Mouse (Mus musculus): ENCODE measurements around the gene Coa3. TPM values are rescaled to one million over a fixed set of nuclear protein-coding genes. Genes with fewer than 3 reads are reported as not detected.

Gene Coa3
- polyA plus RNA-seq, 1 experiment from 2014 or later = 204 TPM

- WGBS = 3% methylated on average over 24 of the region's 24 CpGs
- Histone ChIP-seq H3K4me2 (replicated peaks; ENCODE audit: low read depth, low read length) (peak overlapping the region; percentile 75), H3K4me3 (ENCODE audit: low read length) (peak overlapping the region; percentile 50), H3K9me3 (ENCODE audit: control insufficient read depth, low read length) (no peaks in the 10 kb centered on the region), H3K4me1 (ENCODE audit: control insufficient read depth, insufficient read depth, low read length) (peaks cover 47% of the 10 kb centered on the region), H3K9ac (ENCODE audit: low read depth, low read length) (peak overlapping the region; percentile 46; the same call in 1 of the 2 replicates), H3K36me3 (ENCODE audit: control insufficient read depth, insufficient read depth, low read length) (peaks cover 5% of the 10 kb centered on the region; the same call in 1 of the 2 replicates), H3K27me3 (ENCODE audit: control insufficient read depth, insufficient read depth, low read length) (peaks cover 9% of the 10 kb centered on the region; the same call in 1 of the 2 replicates), H3K27ac (ENCODE audit: low read depth, low read length) (no peak overlapping the region)
- no peak for ATAC-seq (ENCODE audit: low FRiP score, low TSS enrichment)
Observed at GRCm38 (mm10) chr11:101262272-101262967, 16.5 kb downstream of the Coa3 start.

GRCm38 (mm10) chr11:101260826-101261380 lies 18.0 kb downstream of the Coa3 start:
- WGBS = under 1% methylated on average over 30 of the region's 30 CpGs
- no peak for ATAC-seq (ENCODE audit: low FRiP score, low TSS enrichment)
- H3K4me2 ChIP-seq (replicated peaks; ENCODE audit: low read depth, low read length) = peak overlapping the region; percentile 75
- H3K9ac ChIP-seq (ENCODE audit: low read depth, low read length) = peak overlapping the region; percentile 61
- H3K36me3 ChIP-seq (ENCODE audit: control insufficient read depth, insufficient read depth, low read length) = peaks cover 12% of the 10 kb centered on the region; the same call in 1 of the 2 replicates
- peak overlapping the region; percentile 96 for H3K27ac ChIP-seq (ENCODE audit: low read depth, low read length)
- peak overlapping the region; percentile 50 for H3K4me3 ChIP-seq (ENCODE audit: low read length)
- H3K27me3 ChIP-seq (ENCODE audit: control insufficient read depth, insufficient read depth, low read length) = peaks cover 9% of the 10 kb centered on the region; the same call in 1 of the 2 replicates
- H3K9me3 ChIP-seq (ENCODE audit: control insufficient read depth, low read length) = no peaks in the 10 kb centered on the region
- H3K4me1 ChIP-seq (ENCODE audit: control insufficient read depth, insufficient read depth, low read length) = peaks cover 47% of the 10 kb centered on the region

- Histone ChIP-seq H3K9ac (ENCODE audit: low read depth, low read length) (peak within 1 kb of the TSS; percentile 61), H3K4me3 (ENCODE audit: low read length) (peak within 1 kb of the TSS; percentile 50), H3K9me3 (ENCODE audit: control insufficient read depth, low read length) (no peaks in the 10 kb centered on the region), H3K4me1 (ENCODE audit: control insufficient read depth, insufficient read depth, low read length) (peaks cover 47% of the 10 kb centered on the region), H3K27me3 (ENCODE audit: control insufficient read depth, insufficient read depth, low read length) (peaks cover 9% of the 10 kb centered on the region; the same call in 1 of the 2 replicates), H3K27ac (ENCODE audit: low read depth, low read length) (peak within 1 kb of the TSS; percentile 96), H3K36me3 (ENCODE audit: control insufficient read depth, insufficient read depth, low read length) (peaks cover 13% of the 10 kb centered on the region; the same call in 1 of the 2 replicates), H3K4me2 (replicated peaks; ENCODE audit: low read depth, low read length) (peak within 1 kb of the TSS; percentile 75)
- under 1% methylated on average over 36 of the region's 43 CpGs for WGBS
- peak; percentile 85 for ATAC-seq (ENCODE audit: low FRiP score, low TSS enrichment)
Observed at GRCm38 (mm10) chr11:101259948-101260825, 18.7 kb downstream of the Coa3 start, which contains the start of gene Wnk4. Gene Wnk4 (plus strand): TSS chr11:101260567.

GRCm38 (mm10) chr11:101259261-101259712 lies 19.6 kb downstream of the Coa3 start:
- H3K27ac ChIP-seq (ENCODE audit: low read depth, low read length) = peak overlapping the region; percentile 96
- peak overlapping the region; percentile 50 for H3K4me3 ChIP-seq (ENCODE audit: low read length)
- WGBS = 4% methylated on average over 6 of the region's 6 CpGs
- H3K36me3 ChIP-seq (ENCODE audit: control insufficient read depth, insufficient read depth, low read length) = peaks cover 13% of the 10 kb centered on the region; the same call in 1 of the 2 replicates
- ATAC-seq (ENCODE audit: low FRiP score, low TSS enrichment) = peak; percentile 70
- peak overlapping the region; percentile 75 for H3K4me2 ChIP-seq (replicated peaks; ENCODE audit: low read depth, low read length)
- no peaks in the 10 kb centered on the region for H3K9me3 ChIP-seq (ENCODE audit: control insufficient read depth, low read length)
- H3K9ac ChIP-seq (ENCODE audit: low read depth, low read length) = peak overlapping the region; percentile 61; the same call in 1 of the 2 replicates
- H3K4me1 ChIP-seq (ENCODE audit: control insufficient read depth, insufficient read depth, low read length) = peaks cover 40% of the 10 kb centered on the region
- H3K27me3 ChIP-seq (ENCODE audit: control insufficient read depth, insufficient read depth, low read length) = peaks cover 9% of the 10 kb centered on the region; the same call in 1 of the 2 replicates

GRCm38 (mm10) chr11:101255826-101256775 lies 22.8 kb downstream of the Coa3 start:
- H3K4me1 ChIP-seq (ENCODE audit: control insufficient read depth, insufficient read depth, low read length) = peaks cover 33% of the 10 kb centered on the region
- ATAC-seq (ENCODE audit: low FRiP score, low TSS enrichment) = no peak
- WGBS = 86% methylated on average over 13 of the region's 13 CpGs
- no peak overlapping the region for H3K4me2 ChIP-seq (replicated peaks; ENCODE audit: low read depth, low read length)
- no peak overlapping the region for H3K9ac ChIP-seq (ENCODE audit: low read depth, low read length)
- no peak overlapping the region for H3K27ac ChIP-seq (ENCODE audit: low read depth, low read length)
- H3K27me3 ChIP-seq (ENCODE audit: control insufficient read depth, insufficient read depth, low read length) = no peaks in the 10 kb centered on the region
- no peaks in the 10 kb centered on the region for H3K9me3 ChIP-seq (ENCODE audit: control insufficient read depth, low read length)
- H3K4me3 ChIP-seq (ENCODE audit: low read length) = no peak overlapping the region
- peaks cover 13% of the 10 kb centered on the region; the same call in 1 of the 2 replicates for H3K36me3 ChIP-seq (ENCODE audit: control insufficient read depth, insufficient read depth, low read length)

- no peaks in the 10 kb centered on the region for H3K9me3 ChIP-seq (ENCODE audit: control insufficient read depth, low read length)
- ATAC-seq (ENCODE audit: low FRiP score, low TSS enrichment) = peak; percentile 74
- peaks cover 13% of the 10 kb centered on the region; the same call in 1 of the 2 replicates for H3K36me3 ChIP-seq (ENCODE audit: control insufficient read depth, insufficient read depth, low read length)
- H3K9ac ChIP-seq (ENCODE audit: low read depth, low read length) = peak within 1 kb of the TSS; percentile 71
- under 1% methylated on average over 40 of the region's 40 CpGs for WGBS
- H3K4me2 ChIP-seq (replicated peaks; ENCODE audit: low read depth, low read length) = peak within 1 kb of the TSS; percentile 65
- H3K27me3 ChIP-seq (ENCODE audit: control insufficient read depth, insufficient read depth, low read length) = no peaks in the 10 kb centered on the region
- peak within 1 kb of the TSS; percentile 60 for H3K4me3 ChIP-seq (ENCODE audit: low read length)
- H3K4me1 ChIP-seq (ENCODE audit: control insufficient read depth, insufficient read depth, low read length) = peaks cover 21% of the 10 kb centered on the region
- H3K27ac ChIP-seq (ENCODE audit: low read depth, low read length) = peak within 1 kb of the TSS; percentile 81
Observed at GRCm38 (mm10) chr11:101253613-101254389, 25.1 kb downstream of the Coa3 start, which contains the start of gene Vps25. Gene Vps25 (plus strand): TSS chr11:101253707.

- Histone ChIP-seq H3K9ac (ENCODE audit: low read depth, low read length) (peak overlapping the region; percentile 71), H3K4me1 (ENCODE audit: control insufficient read depth, insufficient read depth, low read length) (peaks cover 18% of the 10 kb centered on the region), H3K27me3 (ENCODE audit: control insufficient read depth, insufficient read depth, low read length) (no peaks in the 10 kb centered on the region), H3K4me3 (ENCODE audit: low read length) (peak overlapping the region; percentile 60), H3K36me3 (ENCODE audit: control insufficient read depth, insufficient read depth, low read length) (peaks cover 9% of the 10 kb centered on the region; the same call in 1 of the 2 replicates), H3K27ac (ENCODE audit: low read depth, low read length) (peak overlapping the region; percentile 81), H3K9me3 (ENCODE audit: control insufficient read depth, low read length) (no peaks in the 10 kb centered on the region), H3K4me2 (replicated peaks; ENCODE audit: low read depth, low read length) (peak overlapping the region; percentile 65)
- WGBS = 10% methylated on average over 7 of the region's 7 CpGs
- no peak for ATAC-seq (ENCODE audit: low FRiP score, low TSS enrichment)
Observed at GRCm38 (mm10) chr11:101252941-101253340, 26.0 kb downstream of the Coa3 start.
